Mouse (Mus musculus) spleen, adult 2 months (tissue): ENCODE measurements around the gene Mtfr2.

ENCODE experiments used
- CTCF ChIP-seq: fragments of 200-500 bp; IDR thresholded peaks from 2 replicates; pipeline ENCODE4 v1.5.1; 2011; ENCODE audit warnings: mild to moderate bottlenecking, inconsistent platforms; ENCODE audit not compliant: insufficient read depth, insufficient read length, insufficient replicate concordance; ENCODE audit errors: extremely low read depth
- POLR2A ChIP-seq: fragments of 200-500 bp; IDR thresholded peaks from 2 replicates; pipeline ENCODE4 v1.6.1; 2011; ENCODE audit warnings: low read depth, low read length, inconsistent platforms

GRCm38 (mm10) chr10:20380798-20381197, 33.2 kb downstream of the Mtfr2 start:
- TF ChIP-seq POLR2A = no peak
- TF ChIP-seq CTCF = no peak
